Mouse (Mus musculus) adrenal gland, postnatal 4 days (tissue): ENCODE results near the gene Nop53. TPM values are rescaled to one million over a fixed set of nuclear protein-coding genes. Genes with fewer than 3 reads are reported as not detected.
A peak's percentile ranks its signal among the peaks of the same experiment; 100 is the strongest.

Source experiments
- DNase-seq, 2 experiments: peaks; one replicate each; pipeline ENCODE4 v3.0.0; 2021 to 2022; ENCODE audit warnings: low spot score in 2 of 2, mixed read lengths in 2 of 2
- total RNA-seq, 2 experiments: library from RNA; stranded (reverse); gene quantifications; 2 replicates each; pipeline ENCODE4 v1.2.3; 2021

Nop53 gene
- total RNA-seq, 2 experiments from 2014 or later, result 238 to 243 TPM

GRCm38 (mm10) chr7:15961239-15961638, 15.4 kb upstream of the Nop53 start:
- DNase-seq, result no peak

GRCm38 (mm10) chr7:15960691-15961090, 14.8 kb upstream of the Nop53 start:
- DNase-seq, result no peak

GRCm38 (mm10) chr7:15956143-15956542, 10.3 kb upstream of the Nop53 start:
- no peak for DNase-seq

GRCm38 (mm10) chr7:15955509-15955908, 9.6 kb upstream of the Nop53 start:
- no peak for DNase-seq

- no peak for DNase-seq
Observed at GRCm38 (mm10) chr7:15954978-15955443, 9.1 kb upstream of the Nop53 start.

- no peak for DNase-seq
Observed at GRCm38 (mm10) chr7:15954436-15954835, 8.6 kb upstream of the Nop53 start.

- no peak for DNase-seq
Observed at GRCm38 (mm10) chr7:15953307-15954074, 7.6 kb upstream of the Nop53 start.

- DNase-seq, result no peak
Observed at GRCm38 (mm10) chr7:15952416-15952815, 6.5 kb upstream of the Nop53 start.

GRCm38 (mm10) chr7:15950008-15950407, 4.1 kb upstream of the Nop53 start:
- DNase-seq, result no peak

- DNase-seq, result no peak
Observed at GRCm38 (mm10) chr7:15949216-15949790, 3.4 kb upstream of the Nop53 start.

GRCm38 (mm10) chr7:15948381-15948941, 2.6 kb upstream of the Nop53 start:
- peak; percentile 62 to 82 for DNase-seq

GRCm38 (mm10) chr7:15947653-15948260, 1.9 kb upstream of the Nop53 start:
- DNase-seq, result no peak

- no peak for DNase-seq
Observed at GRCm38 (mm10) chr7:15945211-15945610, 663 bp downstream of the Nop53 start.

- no peak for DNase-seq
Observed at GRCm38 (mm10) chr7:15944311-15944710, 1.6 kb downstream of the Nop53 start.

GRCm38 (mm10) chr7:15938621-15939020, 7.3 kb downstream of the Nop53 start:
- DNase-seq, result no peak

GRCm38 (mm10) chr7:15937491-15937890, 8.4 kb downstream of the Nop53 start:
- no peak for DNase-seq

- no peak for DNase-seq
Observed at GRCm38 (mm10) chr7:15933437-15934359, 12.2 kb downstream of the Nop53 start.

- DNase-seq, result no peak
Observed at GRCm38 (mm10) chr7:15931635-15932034, 14.2 kb downstream of the Nop53 start.

GRCm38 (mm10) chr7:15930543-15930942, 15.3 kb downstream of the Nop53 start:
- no peak for DNase-seq

GRCm38 (mm10) chr7:15929910-15930309, 16.0 kb downstream of the Nop53 start:
- DNase-seq, result peak; percentile 35 to 44

- peak; percentile 66 to 80 for DNase-seq
Observed at GRCm38 (mm10) chr7:15922220-15922773, 23.6 kb downstream of the Nop53 start, which contains the start of gene Selenow. Selenow (minus strand) TSS chr7:15922402.
